Mouse (Mus musculus): ENCODE data around the gene Ptn.

DNA sequence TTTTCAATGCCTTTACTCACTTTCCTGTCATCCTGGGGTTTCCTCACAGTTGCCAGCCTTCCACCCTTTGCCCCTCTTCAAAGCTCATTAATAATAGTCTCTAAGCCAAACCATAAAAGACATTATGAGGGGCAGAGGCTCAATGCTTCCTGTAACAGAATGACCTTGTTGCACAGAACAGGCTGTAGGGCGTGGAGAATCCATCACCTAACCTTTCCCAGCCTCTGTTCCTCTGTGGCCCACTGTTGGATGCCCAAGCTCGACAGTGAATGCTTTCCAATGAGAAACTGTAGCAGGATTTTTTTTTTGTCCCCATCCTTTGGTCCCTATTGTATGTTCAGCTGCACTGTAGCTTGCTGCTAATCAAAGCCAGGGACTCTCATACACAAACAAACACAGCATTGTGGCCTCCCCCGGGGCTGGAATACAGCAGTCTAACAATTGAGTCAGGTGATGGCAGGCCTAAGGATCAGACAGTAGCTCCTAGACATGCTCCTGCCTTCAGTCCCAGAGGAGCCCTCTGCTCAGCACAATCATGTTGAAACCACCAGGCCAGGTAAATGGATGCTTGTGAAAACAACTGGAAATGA is 12.9 kb downstream of the Ptn start:
- no peak for TF ChIP-seq CTCF (IDR thresholded peaks at IDR 0.05; ENCODE audit: low read depth, low read length)
- no peak for TF ChIP-seq EP300 (IDR thresholded peaks at IDR 0.05; ENCODE audit: insufficient read depth, low read depth, low read length)
